Mouse (Mus musculus) left cerebral cortex, adult 2 months (tissue): ENCODE data around the gene Gm4792. TPM values are rescaled to one million over a fixed set of nuclear protein-coding genes. Genes with fewer than 3 reads are reported as not detected.

Source experiments
- DNase-seq, 2 experiments: peaks; one replicate each; pipeline ENCODE4 v3.0.0; 2021 to 2022; ENCODE audit warnings: low spot score in 2 of 2, mixed read lengths in 1 of 2; ENCODE audit errors: extremely low spot score in 1 of 2
- H3K27ac ChIP-seq: fragments of 200-600 bp; 2 replicates; pipeline ENCODE4 v1.8.1; 2022
- H3K4me3 ChIP-seq: fragments of 200-600 bp; 2 replicates; pipeline ENCODE4 v1.8.1; 2022
- CTCF ChIP-seq: fragments of 200-600 bp; IDR thresholded peaks from 2 replicates; pipeline ENCODE4 v1.8.1; 2022; ENCODE audit warnings: antibody characterized with exemption, mild to moderate bottlenecking, moderate library complexity
- intact Hi-C: fragments of 180-260 bp; cut with DNase I; formaldehyde crosslinking; loops from one replicate; pipeline ENCODE4 v1.15.1; 2025
- total RNA-seq, 2 experiments: library from RNA; stranded (reverse); gene quantifications; 2 replicates each; pipeline ENCODE4 v1.2.3; 2021

Gene Gm4792
- total RNA-seq, 2 experiments from 2014 or later = not detected

DNA sequence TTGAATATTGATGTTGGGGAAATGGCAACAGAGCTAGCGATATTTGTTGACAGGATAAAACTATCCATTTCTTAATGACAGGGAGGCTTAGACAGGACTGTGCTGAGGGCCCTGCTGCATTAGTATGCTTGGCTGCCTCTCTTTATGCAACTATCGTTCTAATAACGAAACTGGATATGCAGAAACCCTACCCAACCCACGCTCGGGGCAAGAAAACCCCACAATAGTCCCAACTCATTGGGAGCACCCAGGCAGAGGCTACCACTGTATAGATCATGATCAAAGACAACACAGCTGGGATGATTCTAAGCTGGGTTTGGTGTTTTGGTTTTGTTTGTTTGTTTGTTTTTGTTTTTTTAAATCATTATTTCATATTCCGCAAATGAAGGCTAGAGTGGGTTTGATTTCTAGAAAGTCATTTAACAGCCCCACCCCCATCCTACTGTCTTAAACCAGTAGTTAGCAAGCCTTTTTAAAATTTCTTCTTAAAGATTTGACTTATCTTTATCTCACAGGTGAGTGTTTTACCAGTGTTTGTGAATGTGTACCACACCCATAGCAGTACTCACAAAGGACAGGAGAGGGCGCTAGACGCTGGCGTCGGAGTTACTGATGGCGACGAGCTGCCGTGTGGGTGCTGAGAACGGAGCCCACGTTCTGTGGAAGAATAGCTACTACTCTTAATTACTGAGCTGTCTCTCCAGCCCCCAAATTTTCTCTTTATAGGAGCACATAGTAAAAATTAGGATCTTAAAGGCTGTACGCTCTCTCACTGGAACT is 34.0 kb upstream of the Gm4792 start:
- intact Hi-C loops = no loop called here
- Histone ChIP-seq H3K27ac (no peak overlapping the region), H3K4me3 (no peak overlapping the region)
- no peak for DNase-seq
- TF ChIP-seq CTCF = peak; percentile 27

DNA sequence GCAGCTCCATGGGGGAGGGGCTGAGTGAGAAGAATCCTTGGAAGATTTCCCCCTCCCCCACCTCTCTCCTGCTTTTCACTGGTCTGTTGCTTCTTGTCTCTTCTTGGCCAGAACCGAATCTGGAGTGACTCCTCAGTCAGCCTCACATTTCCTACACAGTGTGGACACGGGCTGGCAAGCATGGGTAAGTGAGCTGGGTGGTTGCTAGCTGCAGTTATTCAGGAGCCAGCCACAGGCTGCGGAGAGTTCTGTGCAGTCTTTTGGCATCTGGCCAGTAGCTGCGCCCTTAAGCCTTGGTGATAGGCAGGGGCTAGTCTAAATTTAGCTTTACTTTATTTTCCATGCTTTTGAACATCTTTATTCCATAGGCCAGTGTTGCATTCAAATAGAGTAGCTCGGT is 31.5 kb upstream of the Gm4792 start:
- intact Hi-C loops = no loop called here
- H3K27ac ChIP-seq = no peak overlapping the region
- DNase-seq = no peak
- TF ChIP-seq CTCF = no peak
- H3K4me3 ChIP-seq = no peak overlapping the region

DNA sequence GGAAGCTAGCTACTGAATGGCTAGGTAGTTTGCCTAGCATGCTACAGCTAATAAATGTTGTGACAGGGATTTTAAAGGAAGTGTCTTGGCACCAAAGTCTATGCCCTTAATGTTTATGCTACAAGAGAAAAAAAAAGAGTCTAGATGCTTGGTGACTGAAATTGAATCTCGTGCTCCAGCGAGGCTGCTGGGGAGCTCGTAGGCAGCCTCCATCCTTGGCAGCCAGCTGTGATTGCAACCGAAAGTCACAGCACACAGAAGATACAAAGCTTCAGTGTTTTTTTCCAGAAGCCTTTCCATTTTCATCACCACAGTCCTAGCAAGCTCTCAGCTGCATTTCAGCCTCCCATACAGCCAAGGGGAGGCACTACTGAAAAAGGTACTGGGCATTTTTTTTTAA is 20.1 kb upstream of the Gm4792 start:
- H3K27ac ChIP-seq = no peak overlapping the region

GRCm38 (mm10) chr10:94313146-94313545 is 14.6 kb upstream of the Gm4792 start:
- Histone ChIP-seq H3K27ac (no peak overlapping the region), H3K4me3 (no peak overlapping the region)
- DNase-seq = no peak
- no peak for TF ChIP-seq CTCF
- intact Hi-C loops = no loop called here

More for the DNA sequence above, 20.1 kb upstream of the Gm4792 start:
- no peak for DNase-seq
- no peak for TF ChIP-seq CTCF
- intact Hi-C loops = no loop called here
- H3K4me3 ChIP-seq = no peak overlapping the region

GRCm38 (mm10) chr10:94312007-94312715 is 13.7 kb upstream of the Gm4792 start:
- intact Hi-C loops = no loop called here
- Histone ChIP-seq H3K27ac (no peak overlapping the region), H3K4me3 (peak overlapping the region; percentile 48)
- TF ChIP-seq CTCF = no peak; the same call in 1 of the 2 replicates
- peak in 1 of 2 experiments; percentile 16 for DNase-seq

GRCm38 (mm10) chr10:94311511-94312006 is 13.1 kb upstream of the Gm4792 start, which contains the start of gene Tmcc3:
Tmcc3 (plus strand) TSS chr10:94311949.
- peak in 1 of 2 experiments; percentile 13 for DNase-seq
- Histone ChIP-seq H3K4me3 (peak within 1 kb of the TSS; percentile 48), H3K27ac (no peak within 1 kb of the TSS)
- no peak; the same call in 1 of the 2 replicates for TF ChIP-seq CTCF
- intact Hi-C loops = no loop called here

- TF ChIP-seq CTCF = no peak
- intact Hi-C loops = no loop called here
- DNase-seq = no peak
- H3K4me3 ChIP-seq = no peak overlapping the region
- H3K27ac ChIP-seq = no peak overlapping the region
These were observed 12.2 kb upstream of the Gm4792 start for GRCm38 (mm10) chr10:94310499-94311267.

DNA sequence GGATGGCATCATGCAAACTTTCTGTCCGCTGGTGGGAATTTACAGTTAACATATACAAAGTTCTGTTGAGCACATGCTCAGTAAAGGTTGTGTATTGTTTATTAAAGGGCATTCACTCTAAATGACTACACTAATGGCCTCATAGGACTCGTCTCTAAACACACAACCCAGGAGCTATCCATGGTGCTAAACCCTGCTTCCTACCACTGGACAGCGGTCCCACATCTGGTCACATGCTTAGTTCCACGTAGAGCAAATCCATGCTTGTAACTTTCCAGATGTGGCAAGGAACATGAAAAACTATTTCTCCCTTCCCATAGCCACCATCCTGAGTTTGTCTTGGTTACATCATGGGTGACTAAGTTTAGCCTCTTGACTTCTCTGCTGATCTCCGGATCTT is 7.0 kb upstream of the Gm4792 start:
- intact Hi-C loops = no loop called here
- Histone ChIP-seq H3K4me3 (no peak overlapping the region), H3K27ac (no peak overlapping the region)
- no peak for TF ChIP-seq CTCF
- DNase-seq = no peak

DNA sequence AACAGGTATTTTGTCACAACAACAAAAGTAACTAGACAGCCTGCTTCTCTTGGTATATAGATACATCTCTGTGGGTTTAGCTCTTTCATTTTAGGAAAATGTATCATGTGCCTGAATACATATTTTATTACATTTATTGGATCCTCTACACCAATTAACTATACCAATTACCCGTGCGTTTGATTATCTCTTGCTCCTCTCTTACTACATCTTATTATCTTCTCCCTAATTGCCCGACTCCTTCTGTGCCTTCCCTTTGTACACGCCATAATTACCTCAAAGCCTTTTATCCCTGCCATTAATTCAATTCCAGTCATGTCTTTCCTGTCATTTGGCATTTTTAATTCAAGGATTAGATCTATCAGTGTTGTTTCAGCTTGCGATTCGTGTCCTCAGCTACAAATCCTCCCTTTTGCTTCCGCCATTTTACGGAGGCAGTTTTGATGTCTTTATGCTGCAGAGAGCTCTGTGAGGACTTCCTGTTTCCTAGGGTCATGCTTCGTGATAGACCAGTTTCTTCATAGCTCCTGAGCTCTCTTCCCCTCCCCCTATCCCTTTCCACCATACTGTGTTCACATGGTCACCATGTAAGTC is 5.7 kb upstream of the Gm4792 start:
- no peak for DNase-seq
- intact Hi-C loops = no loop called here
- Histone ChIP-seq H3K27ac (no peak overlapping the region), H3K4me3 (no peak overlapping the region)
- no peak for TF ChIP-seq CTCF

DNA sequence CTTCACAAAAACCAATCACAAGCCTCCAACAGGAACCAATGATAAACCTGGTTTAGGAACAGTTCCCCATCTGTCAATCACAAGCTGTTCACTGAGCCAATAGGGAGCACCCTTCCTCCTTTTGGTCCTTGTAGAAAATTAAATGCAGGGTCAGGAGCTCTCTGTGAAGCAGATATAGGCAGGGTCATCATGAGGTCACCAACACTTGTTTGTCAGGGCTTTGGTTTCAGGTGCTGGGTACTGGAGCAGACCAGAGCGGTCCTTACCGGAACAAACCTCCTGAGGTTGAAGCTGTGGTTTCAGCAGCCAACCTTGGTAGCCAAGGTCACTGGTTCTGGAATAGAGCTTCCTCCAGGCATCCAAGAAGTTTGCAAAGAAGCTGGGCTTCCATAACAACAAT is 798 bp upstream of the Gm4792 start:
- Histone ChIP-seq H3K4me3 (no peak overlapping the region), H3K27ac (no peak overlapping the region)
- no peak for TF ChIP-seq CTCF
- intact Hi-C loops = no loop called here
- no peak for DNase-seq

GRCm38 (mm10) chr10:94295923-94296605 is 2.4 kb downstream of the Gm4792 start:
- Histone ChIP-seq H3K4me3 (no peak overlapping the region), H3K27ac (no peak overlapping the region)
- no peak for DNase-seq
- TF ChIP-seq CTCF = no peak
- intact Hi-C loops = no loop called here
